Mouse (Mus musculus): Measurements from ENCODE around the gene Ttc1. TPM values are rescaled to one million over a fixed set of nuclear protein-coding genes. Genes with fewer than 3 reads are reported as not detected.

Ttc1 gene
- total RNA-seq, 4 experiments from 2014 or later, result 62.0 to 69.8 (median 64.8) TPM

DNA sequence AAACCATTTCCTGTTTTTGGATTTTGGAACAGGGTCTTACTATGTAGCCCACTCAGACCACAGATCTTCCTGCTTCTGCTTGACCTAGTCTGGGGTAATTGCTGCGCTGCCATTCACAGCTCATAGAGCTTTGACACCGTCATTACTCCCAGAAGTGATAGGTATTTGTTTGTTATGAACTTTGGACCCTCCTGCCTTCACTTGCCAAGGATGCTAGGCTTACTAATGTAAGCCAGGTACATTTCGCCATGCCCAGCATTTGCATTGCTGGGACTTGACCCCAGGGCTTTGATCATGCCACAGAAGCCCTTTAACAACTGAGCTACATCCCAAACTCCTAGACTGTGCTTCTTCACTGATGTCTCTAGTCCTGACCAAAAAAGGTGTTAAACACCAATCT, 47.5 kb downstream of the Ttc1 start:
- DNase-seq, result no peak

GRCm38 (mm10) chr11:43698621-43699020, 49.2 kb downstream of the Ttc1 start:
- DNase-seq, result no peak

DNA sequence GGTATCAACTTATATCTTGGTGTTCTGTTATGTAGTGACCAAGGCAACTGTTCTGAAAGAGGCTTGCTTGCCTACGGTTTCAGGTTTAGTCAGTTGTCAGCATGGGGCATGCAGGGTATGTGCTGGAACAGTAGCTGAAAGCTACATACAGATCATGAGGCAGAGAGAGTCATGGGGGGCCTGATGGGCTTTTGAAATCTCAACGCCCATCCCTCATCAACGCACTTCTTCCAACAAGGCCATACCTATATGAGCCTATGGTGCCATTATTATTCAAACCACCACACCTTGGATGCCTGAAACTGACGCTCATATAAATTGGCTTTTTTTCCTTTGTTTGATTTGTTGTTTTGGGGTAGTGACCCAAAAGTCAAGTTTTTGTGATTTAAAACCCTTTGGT, 51.2 kb downstream of the Ttc1 start:
- no peak for DNase-seq

- DNase-seq, result no peak
These were observed 59.0 kb downstream of the Ttc1 start for GRCm38 (mm10) chr11:43688850-43689249.

DNA sequence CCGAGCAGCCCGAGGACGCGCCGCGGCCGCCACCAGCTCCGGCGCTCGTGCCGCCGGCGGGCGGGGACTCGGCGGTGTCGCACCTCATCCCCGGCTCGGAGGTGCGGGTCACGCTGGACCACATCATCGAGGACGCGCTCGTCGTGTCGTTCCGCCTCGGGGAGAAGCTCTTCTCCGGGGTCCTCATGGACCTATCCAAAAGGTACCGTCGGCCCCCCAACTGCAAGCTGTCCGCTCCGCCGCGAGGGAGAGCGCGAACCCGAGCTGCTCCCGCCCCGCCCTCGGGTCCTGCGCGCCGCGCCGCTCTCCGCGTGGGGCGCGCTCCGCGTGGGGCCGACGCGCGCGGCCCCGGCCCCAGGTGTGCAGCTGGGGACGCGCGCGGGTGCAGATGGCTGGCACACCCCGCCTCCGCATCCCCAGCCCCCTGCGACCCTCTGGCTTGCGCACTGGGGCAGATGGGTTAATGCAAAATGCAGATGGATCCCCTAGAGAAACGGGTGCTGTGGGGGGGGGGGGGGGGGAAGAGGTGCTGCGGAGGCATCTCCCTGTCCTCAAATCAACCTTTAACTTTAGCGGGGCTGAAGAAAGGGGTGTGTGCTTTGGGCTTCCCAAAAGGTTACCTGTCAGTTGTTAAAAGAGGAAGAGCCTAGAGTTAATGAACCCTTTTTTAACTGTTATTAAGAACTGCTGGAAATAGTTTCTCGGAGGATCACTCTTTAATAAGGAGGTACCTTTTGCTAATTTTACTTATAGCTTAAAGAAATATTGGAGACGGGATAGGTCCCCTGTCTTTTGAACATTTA, 65.2 kb downstream of the Ttc1 start:
- peak; percentile 36 for DNase-seq

GRCm38 (mm10) chr11:43681472-43682414, 66.1 kb downstream of the Ttc1 start, which contains the start of gene Pwwp2a:
Gene Pwwp2a, plus strand, starts transcription at chr11:43681998.
- DNase-seq, result peak; percentile 99

Other genes with a start within 250 kb of the Ttc1 start
- gene Ccnjl, start 219.2 kb downstream of the Ttc1 start, total RNA-seq (2022), result 1 to 10 TPM; 1.8 to 4.8 (median 2.5) TPM
- gene 4933415A04Rik, start 161.0 kb downstream of the Ttc1 start, total RNA-seq (2022), result under 1 TPM; 0.35 to 0.70 (median 0.41) TPM
- gene Fabp6, start 146.5 kb downstream of the Ttc1 start, total RNA-seq (2022), result not detected
- 10 to 100 TPM; 28.6 to 46.7 (median 35.5) TPM for gene Pwwp2a, start 66.0 kb downstream of the Ttc1 start, total RNA-seq (2022)
- gene Adra1b, start 153.2 kb upstream of the Ttc1 start, total RNA-seq (2022), result 1 to 10 TPM; 3.7 to 6.2 (median 5.6) TPM

Measured in adrenal gland, adult 8-10 months (tissue).